Mouse (Mus musculus): Measurements from ENCODE around the gene Entpd5. TPM values are rescaled to one million over a fixed set of nuclear protein-coding genes. Genes with fewer than 3 reads are reported as not detected.

Entpd5 gene
- polyA plus RNA-seq, 1 experiment from 2014 or later, result 23.1 TPM

GRCm38 (mm10) chr12:84398629-84399028 is 10.2 kb downstream of the Entpd5 start:
- Histone ChIP-seq H3K27me3 (replicated peaks) (no peaks in the 10 kb centered on the region), H3K9ac (no peak overlapping the region), H3K4me2 (no peak overlapping the region), H3K4me1 (peaks cover 14% of the 10 kb centered on the region), H3K36me3 (peaks cover 11% of the 10 kb centered on the region), H3K4me3 (no peak overlapping the region), H3K9me3 (no peaks in the 10 kb centered on the region), H3K27ac (replicated peaks) (no peak overlapping the region)
- 80% methylated on average over 5 of the region's 5 CpGs for WGBS
- no peak for ATAC-seq (ENCODE audit: extremely low read depth, insufficient number of reproducible peaks, low FRiP score, low TSS enrichment)

DNA sequence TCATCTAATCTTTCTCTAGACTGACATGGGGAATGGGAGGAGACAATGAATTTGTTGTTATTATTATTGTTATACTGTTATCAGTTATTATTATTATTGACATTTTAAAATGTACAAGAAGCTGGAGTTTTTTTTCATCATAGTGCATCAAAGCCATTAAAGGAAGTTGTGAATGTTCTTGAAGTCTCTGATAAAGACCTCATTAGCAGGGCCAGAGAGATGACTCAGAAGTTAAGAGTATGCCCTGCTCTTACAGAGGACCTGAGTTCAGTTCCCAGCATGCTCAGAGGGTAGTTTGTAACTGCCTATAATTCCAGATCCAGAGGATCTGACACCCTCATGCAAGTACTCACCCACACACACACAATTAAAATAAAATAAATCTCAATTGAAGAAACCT is 11.1 kb downstream of the Entpd5 start:
- no peaks in the 10 kb centered on the region for H3K9me3 ChIP-seq
- no peaks in the 10 kb centered on the region for H3K27me3 ChIP-seq (replicated peaks)
- no peak for ATAC-seq (ENCODE audit: extremely low read depth, insufficient number of reproducible peaks, low FRiP score, low TSS enrichment)
- H3K36me3 ChIP-seq, result peaks cover 17% of the 10 kb centered on the region
- H3K9ac ChIP-seq, result no peak overlapping the region
- H3K4me3 ChIP-seq, result no peak overlapping the region
- no peak overlapping the region for H3K27ac ChIP-seq (replicated peaks)
- H3K4me1 ChIP-seq, result peaks cover 9% of the 10 kb centered on the region; the same call in 1 of the 2 replicates
- H3K4me2 ChIP-seq, result no peak overlapping the region

GRCm38 (mm10) chr12:84396947-84397679 is 11.7 kb downstream of the Entpd5 start:
- ATAC-seq (ENCODE audit: extremely low read depth, insufficient number of reproducible peaks, low FRiP score, low TSS enrichment), result no peak
- Histone ChIP-seq H3K4me1 (peaks cover 9% of the 10 kb centered on the region; the same call in 1 of the 2 replicates), H3K4me3 (no peak overlapping the region), H3K9ac (no peak overlapping the region), H3K36me3 (peaks cover 21% of the 10 kb centered on the region), H3K9me3 (no peaks in the 10 kb centered on the region), H3K27me3 (replicated peaks) (no peaks in the 10 kb centered on the region), H3K27ac (replicated peaks) (no peak overlapping the region), H3K4me2 (no peak overlapping the region)
- WGBS, result 84% methylated on average over 14 of the region's 14 CpGs

GRCm38 (mm10) chr12:84393847-84394246 is 15.0 kb downstream of the Entpd5 start:
- Histone ChIP-seq H3K9ac (no peak overlapping the region), H3K4me2 (no peak overlapping the region)

GRCm38 (mm10) chr12:84392681-84393080 is 16.1 kb downstream of the Entpd5 start:
- 92% methylated on average over 4 of the region's 4 CpGs for WGBS
- H3K27ac ChIP-seq (replicated peaks), result no peak overlapping the region
- H3K4me2 ChIP-seq, result no peak overlapping the region

More at GRCm38 (mm10) chr12:84393847-84394246, 15.0 kb downstream of the Entpd5 start:
- 71% methylated on average over 5 of the region's 5 CpGs for WGBS
- no peak overlapping the region for H3K4me3 ChIP-seq
- H3K4me1 ChIP-seq, result peaks cover 23% of the 10 kb centered on the region
- no peaks in the 10 kb centered on the region for H3K27me3 ChIP-seq (replicated peaks)
- H3K36me3 ChIP-seq, result peaks cover 33% of the 10 kb centered on the region
- H3K9me3 ChIP-seq, result no peaks in the 10 kb centered on the region
- ATAC-seq (ENCODE audit: extremely low read depth, insufficient number of reproducible peaks, low FRiP score, low TSS enrichment), result no peak
- H3K27ac ChIP-seq (replicated peaks), result no peak overlapping the region

DNA sequence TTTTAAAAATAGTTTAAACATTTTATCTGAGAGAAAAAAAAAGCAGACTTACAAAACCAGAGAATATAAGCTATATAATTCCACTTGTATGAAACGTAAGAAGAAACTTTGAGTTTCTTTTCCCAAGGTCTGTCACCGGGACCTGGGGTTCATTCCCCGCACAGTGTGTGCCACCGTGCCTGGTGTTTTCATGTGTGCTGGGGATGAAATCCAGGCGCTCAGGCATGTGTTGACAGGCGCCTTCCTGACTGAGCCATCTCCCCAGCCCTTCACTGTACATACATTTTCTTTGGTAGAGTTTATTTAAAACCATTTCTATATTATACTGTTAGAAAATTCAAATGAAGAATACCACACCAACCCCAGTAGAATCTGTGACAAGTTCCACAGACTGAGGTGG is 18.5 kb downstream of the Entpd5 start:
- Histone ChIP-seq H3K4me3 (no peak overlapping the region), H3K4me2 (no peak overlapping the region), H3K9ac (no peak overlapping the region), H3K27ac (replicated peaks) (peak overlapping the region; percentile 65), H3K27me3 (replicated peaks) (no peaks in the 10 kb centered on the region), H3K9me3 (no peaks in the 10 kb centered on the region), H3K36me3 (peaks cover 47% of the 10 kb centered on the region), H3K4me1 (peaks cover 38% of the 10 kb centered on the region)
- no peak; the same call in 1 of the 2 replicates for ATAC-seq (ENCODE audit: extremely low read depth, insufficient number of reproducible peaks, low FRiP score, low TSS enrichment)
- 25% methylated on average over 6 of the region's 6 CpGs for WGBS

More at GRCm38 (mm10) chr12:84392681-84393080, 16.1 kb downstream of the Entpd5 start:
- Histone ChIP-seq H3K9ac (no peak overlapping the region), H3K27me3 (replicated peaks) (no peaks in the 10 kb centered on the region), H3K36me3 (peaks cover 40% of the 10 kb centered on the region), H3K4me1 (peaks cover 23% of the 10 kb centered on the region), H3K4me3 (no peak overlapping the region), H3K9me3 (no peaks in the 10 kb centered on the region)
- ATAC-seq (ENCODE audit: extremely low read depth, insufficient number of reproducible peaks, low FRiP score, low TSS enrichment), result no peak

DNA sequence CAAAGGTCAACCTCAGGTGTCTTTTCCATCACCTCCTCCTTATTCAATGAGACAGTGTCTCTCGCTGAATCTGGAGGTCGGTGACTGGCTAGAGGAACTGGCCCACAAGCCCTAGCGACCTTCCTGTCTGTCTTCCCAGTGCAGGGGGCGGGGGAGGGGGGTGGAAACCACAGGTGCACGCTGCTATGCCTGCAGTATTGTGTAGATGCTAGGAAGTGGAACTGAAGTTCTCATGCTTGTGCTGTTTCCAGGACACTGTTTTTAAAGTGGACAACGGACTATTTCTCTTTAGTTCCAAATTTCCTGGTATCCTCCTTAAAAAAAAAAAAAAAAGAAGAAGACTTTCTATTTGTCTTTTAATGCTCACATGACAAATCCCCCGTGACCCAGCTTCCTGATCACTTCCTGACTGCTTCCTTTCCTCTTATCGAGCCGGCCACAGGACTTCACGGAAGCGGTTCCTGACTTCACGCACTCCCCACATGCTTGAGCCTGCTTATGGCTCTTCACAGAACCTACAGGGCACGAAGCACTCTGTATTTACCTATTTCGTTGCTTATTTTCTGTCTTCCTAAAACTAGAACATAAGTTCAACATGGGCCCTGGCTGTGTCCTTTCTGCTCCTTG is 19.9 kb downstream of the Entpd5 start:
- Histone ChIP-seq H3K4me2 (no peak overlapping the region), H3K27me3 (replicated peaks) (no peaks in the 10 kb centered on the region), H3K36me3 (peaks cover 45% of the 10 kb centered on the region), H3K27ac (replicated peaks) (no peak overlapping the region), H3K9me3 (no peaks in the 10 kb centered on the region), H3K4me3 (no peak overlapping the region), H3K4me1 (peaks cover 51% of the 10 kb centered on the region), H3K9ac (no peak overlapping the region)
- no peak for ATAC-seq (ENCODE audit: extremely low read depth, insufficient number of reproducible peaks, low FRiP score, low TSS enrichment)
- WGBS, result 62% methylated on average over 14 of the region's 14 CpGs

GRCm38 (mm10) chr12:84388097-84388496 is 20.7 kb downstream of the Entpd5 start:
- no peaks in the 10 kb centered on the region for H3K9me3 ChIP-seq
- H3K4me2 ChIP-seq, result no peak overlapping the region
- H3K27me3 ChIP-seq (replicated peaks), result no peaks in the 10 kb centered on the region
- no peak overlapping the region for H3K9ac ChIP-seq
- no peak overlapping the region for H3K27ac ChIP-seq (replicated peaks)
- 86% methylated on average over 8 of the region's 8 CpGs for WGBS
- peaks cover 56% of the 10 kb centered on the region for H3K4me1 ChIP-seq
- peaks cover 40% of the 10 kb centered on the region for H3K36me3 ChIP-seq
- H3K4me3 ChIP-seq, result no peak overlapping the region
- ATAC-seq (ENCODE audit: extremely low read depth, insufficient number of reproducible peaks, low FRiP score, low TSS enrichment), result no peak

DNA sequence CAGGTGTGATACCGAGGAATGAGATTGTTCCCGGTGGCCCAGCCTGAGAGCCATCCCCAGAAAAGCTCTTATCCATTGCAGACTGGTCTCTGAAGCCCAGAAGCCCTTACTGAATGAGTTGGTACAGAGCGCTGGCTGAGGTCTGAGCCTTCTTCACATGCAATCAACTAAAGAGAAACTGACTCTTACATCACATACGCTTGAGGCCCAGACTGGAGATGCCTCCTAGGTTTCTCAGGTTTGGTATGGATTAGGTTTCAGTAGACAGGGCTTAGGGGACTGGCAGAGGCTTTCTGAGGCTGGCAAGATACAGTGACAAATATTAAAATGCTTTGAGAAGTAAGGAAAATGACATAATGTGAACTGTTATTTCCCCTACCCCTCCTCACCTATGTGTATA is 23.4 kb downstream of the Entpd5 start:
- H3K4me1 ChIP-seq, result peaks cover 52% of the 10 kb centered on the region
- H3K36me3 ChIP-seq, result peaks cover 35% of the 10 kb centered on the region; the same call in 1 of the 2 replicates
- peak overlapping the region; percentile 88 for H3K27ac ChIP-seq (replicated peaks)
- ATAC-seq (ENCODE audit: extremely low read depth, insufficient number of reproducible peaks, low FRiP score, low TSS enrichment), result no peak
- WGBS, result 81% methylated on average over 4 of the region's 4 CpGs
- H3K9ac ChIP-seq, result peak overlapping the region; percentile 25; the same call in 1 of the 2 replicates
- H3K4me3 ChIP-seq, result no peak overlapping the region
- H3K27me3 ChIP-seq (replicated peaks), result no peaks in the 10 kb centered on the region
- H3K4me2 ChIP-seq, result no peak overlapping the region
- H3K9me3 ChIP-seq, result no peaks in the 10 kb centered on the region

- WGBS, result 26% methylated on average over 5 of the region's 5 CpGs
- Histone ChIP-seq H3K9me3 (no peaks in the 10 kb centered on the region), H3K9ac (peak overlapping the region; percentile 56)
These were observed 24.2 kb downstream of the Entpd5 start for GRCm38 (mm10) chr12:84384644-84385081.

GRCm38 (mm10) chr12:84382369-84382768 is 26.5 kb downstream of the Entpd5 start:
- peak overlapping the region; percentile 70 for H3K9ac ChIP-seq
- peaks cover 48% of the 10 kb centered on the region for H3K36me3 ChIP-seq
- no peaks in the 10 kb centered on the region for H3K27me3 ChIP-seq (replicated peaks)
- peaks cover 43% of the 10 kb centered on the region for H3K4me1 ChIP-seq
- H3K4me2 ChIP-seq, result peak overlapping the region; percentile 53
- peak overlapping the region; percentile 85 for H3K27ac ChIP-seq (replicated peaks)
- peak overlapping the region; percentile 42 for H3K4me3 ChIP-seq
- ATAC-seq (ENCODE audit: extremely low read depth, insufficient number of reproducible peaks, low FRiP score, low TSS enrichment), result peak; percentile 23; the same call in 1 of the 2 replicates
- no peaks in the 10 kb centered on the region for H3K9me3 ChIP-seq
- 39% methylated on average over 4 of the region's 4 CpGs for WGBS

More at GRCm38 (mm10) chr12:84384644-84385081, 24.2 kb downstream of the Entpd5 start:
- ATAC-seq (ENCODE audit: extremely low read depth, insufficient number of reproducible peaks, low FRiP score, low TSS enrichment), result peak; percentile 54; the same call in 1 of the 2 replicates
- H3K4me2 ChIP-seq, result peak overlapping the region; percentile 27; the same call in 1 of the 2 replicates
- H3K27me3 ChIP-seq (replicated peaks), result no peaks in the 10 kb centered on the region
- no peak overlapping the region for H3K4me3 ChIP-seq
- H3K36me3 ChIP-seq, result peaks cover 41% of the 10 kb centered on the region; the same call in 1 of the 2 replicates
- peaks cover 47% of the 10 kb centered on the region for H3K4me1 ChIP-seq
- peak overlapping the region; percentile 88 for H3K27ac ChIP-seq (replicated peaks)

Data from heart, embryonic 13.5 days (tissue).